Mouse (Mus musculus): ENCODE measurements around the gene Ifi27l2b. TPM values are rescaled to one million over a fixed set of nuclear protein-coding genes. Genes with fewer than 3 reads are reported as not detected.
"Not testable (repeated sequence)": the region's sequence is repeated elsewhere in the genome, so short reads cannot be mapped to it uniquely, and the experiment has no call there.

Ifi27l2b gene
- polyA plus RNA-seq, 1 experiment from 2014 or later: not detected

DNA sequence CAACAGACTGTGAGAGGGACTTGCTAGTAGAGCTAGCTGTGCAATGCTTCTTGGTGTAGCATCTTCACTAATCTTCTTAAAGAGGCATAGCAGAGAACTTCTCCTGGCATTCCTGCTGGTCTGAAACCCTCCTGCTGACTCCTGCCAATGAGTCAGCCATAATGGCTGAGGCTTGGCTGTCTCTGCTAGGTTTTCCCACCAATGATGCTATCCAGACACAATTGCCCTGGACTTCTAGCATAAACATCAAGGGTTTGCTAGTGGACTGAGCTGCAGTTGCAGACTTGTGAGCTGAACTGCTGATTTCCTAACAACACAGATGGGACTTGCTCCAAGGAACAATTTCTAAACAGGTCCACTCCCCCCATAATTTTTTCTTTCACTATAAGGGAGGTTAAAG, 3.7 kb downstream of the Ifi27l2b start:
- H3K4me1 ChIP-seq (ENCODE audit: control insufficient read depth, insufficient read depth, low read length): no peaks in the 10 kb centered on the region
- no peak for ATAC-seq (ENCODE audit: low FRiP score)
- H3K36me3 ChIP-seq (ENCODE audit: control insufficient read depth, insufficient read depth, low read length): no peaks in the 10 kb centered on the region
- H3K9ac ChIP-seq (ENCODE audit: low read length): no peak overlapping the region
- no peak overlapping the region for H3K4me2 ChIP-seq
- no peaks in the 10 kb centered on the region for H3K27me3 ChIP-seq (ENCODE audit: control insufficient read depth, insufficient read depth, low read length)
- DNase-seq (ENCODE audit: low spot score, missing footprints): no peak
- H3K27ac ChIP-seq (ENCODE audit: low read depth, low read length): no peak overlapping the region
- H3K9me3 ChIP-seq (ENCODE audit: control insufficient read depth, low read length): no peaks in the 10 kb centered on the region
- H3K4me3 ChIP-seq (ENCODE audit: low read depth, low read length): no peak overlapping the region

DNA sequence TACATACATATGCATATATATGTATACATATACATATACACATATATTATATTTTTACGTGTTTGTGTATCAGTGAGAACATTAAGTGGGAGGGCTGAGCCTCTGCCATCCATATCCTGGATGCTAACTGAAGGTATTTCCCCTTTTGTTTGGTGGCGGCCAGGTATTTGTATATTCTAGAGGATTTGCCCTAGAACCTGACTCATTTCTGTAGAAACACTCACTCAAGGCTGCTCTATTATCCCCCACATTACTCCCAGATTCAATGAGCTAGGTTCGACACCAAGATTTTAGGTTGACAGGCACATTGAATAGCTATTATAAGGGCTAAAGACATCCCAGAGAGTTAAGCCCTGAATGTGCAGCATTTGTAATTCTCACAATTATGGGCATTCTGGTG, 12.0 kb downstream of the Ifi27l2b start:
- Histone ChIP-seq H3K27ac (ENCODE audit: low read depth, low read length) (no peak overlapping the region), H3K4me1 (ENCODE audit: control insufficient read depth, insufficient read depth, low read length) (no peaks in the 10 kb centered on the region), H3K4me2 (no peak overlapping the region), H3K27me3 (ENCODE audit: control insufficient read depth, insufficient read depth, low read length) (no peaks in the 10 kb centered on the region), H3K9me3 (ENCODE audit: control insufficient read depth, low read length) (no peaks in the 10 kb centered on the region), H3K9ac (ENCODE audit: low read length) (no peak overlapping the region), H3K36me3 (ENCODE audit: control insufficient read depth, insufficient read depth, low read length) (no peaks in the 10 kb centered on the region), H3K4me3 (ENCODE audit: low read depth, low read length) (no peak overlapping the region)
- ATAC-seq (ENCODE audit: low FRiP score) (no peak), DNase-seq (ENCODE audit: low spot score, missing footprints) (no peak)
- 82% methylated on average over 3 of the region's 3 CpGs for WGBS

DNA sequence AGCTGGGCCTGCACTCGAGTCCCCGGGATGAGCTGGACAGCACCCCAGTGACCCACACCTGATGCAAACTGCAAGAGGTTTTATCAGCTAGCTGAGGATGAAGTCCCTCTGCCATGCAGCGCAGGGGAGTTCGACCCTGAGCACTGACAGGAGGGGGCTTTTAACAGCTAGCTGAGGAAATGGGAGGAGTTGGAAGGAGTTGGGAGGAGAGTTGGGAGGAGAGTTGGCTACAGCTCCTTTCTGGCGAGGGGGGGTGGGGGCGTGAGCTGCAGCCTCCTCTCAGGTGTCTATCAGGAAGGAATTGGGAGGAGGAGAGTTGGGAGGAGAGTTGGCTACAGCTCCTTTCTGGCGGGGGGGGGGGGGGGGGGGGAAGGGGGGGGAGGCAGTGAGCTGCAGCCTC, 12.8 kb downstream of the Ifi27l2b start:
- not testable (repeated sequence) for H3K9me3 ChIP-seq (ENCODE audit: control insufficient read depth, low read length); H3K9ac ChIP-seq (ENCODE audit: low read length); H3K27me3 ChIP-seq (ENCODE audit: control insufficient read depth, insufficient read depth, low read length); H3K4me2 ChIP-seq; ATAC-seq (ENCODE audit: low FRiP score); H3K4me1 ChIP-seq (ENCODE audit: control insufficient read depth, insufficient read depth, low read length); H3K27ac ChIP-seq (ENCODE audit: low read depth, low read length); H3K36me3 ChIP-seq (ENCODE audit: control insufficient read depth, insufficient read depth, low read length); H3K4me3 ChIP-seq (ENCODE audit: low read depth, low read length); DNase-seq (ENCODE audit: low spot score, missing footprints)
- 62% methylated on average over 5 of the region's 7 CpGs for WGBS

DNA sequence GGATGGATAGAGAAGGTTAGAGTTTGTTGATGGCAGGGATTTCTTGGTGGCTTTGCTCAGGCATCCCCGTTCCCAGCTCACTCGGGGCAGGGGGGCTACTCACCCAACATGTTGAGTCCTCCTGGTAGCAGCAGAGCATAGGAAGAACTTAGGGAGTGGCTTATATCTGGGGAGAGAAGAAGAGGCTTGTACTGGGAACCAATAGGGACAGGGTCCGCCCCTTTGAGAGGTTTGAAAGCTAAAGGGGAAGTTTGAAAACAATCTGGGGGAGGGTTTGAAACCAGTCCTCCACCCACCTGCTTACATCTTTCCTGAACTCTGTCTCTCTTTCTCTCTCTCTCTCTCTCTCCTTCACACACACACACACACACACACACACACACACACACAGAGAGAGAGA, 13.5 kb downstream of the Ifi27l2b start, which contains the start of gene Ifi27l2a:
Gene Ifi27l2a, minus strand, starts transcription at position 157 of the 400 bp plus-strand sequence.
- ATAC-seq (ENCODE audit: low FRiP score) (no peak), DNase-seq (ENCODE audit: low spot score, missing footprints) (no peak)
- Histone ChIP-seq H3K27ac (ENCODE audit: low read depth, low read length) (no peak within 1 kb of the TSS), H3K4me2 (no peak within 1 kb of the TSS), H3K4me1 (ENCODE audit: control insufficient read depth, insufficient read depth, low read length) (no peaks in the 10 kb centered on the region), H3K9ac (ENCODE audit: low read length) (no peak within 1 kb of the TSS), H3K9me3 (ENCODE audit: control insufficient read depth, low read length) (no peaks in the 10 kb centered on the region), H3K27me3 (ENCODE audit: control insufficient read depth, insufficient read depth, low read length) (no peaks in the 10 kb centered on the region), H3K36me3 (ENCODE audit: control insufficient read depth, insufficient read depth, low read length) (no peaks in the 10 kb centered on the region), H3K4me3 (ENCODE audit: low read depth, low read length) (no peak within 1 kb of the TSS)
- 44% methylated on average over 3 of the region's 3 CpGs for WGBS

DNA sequence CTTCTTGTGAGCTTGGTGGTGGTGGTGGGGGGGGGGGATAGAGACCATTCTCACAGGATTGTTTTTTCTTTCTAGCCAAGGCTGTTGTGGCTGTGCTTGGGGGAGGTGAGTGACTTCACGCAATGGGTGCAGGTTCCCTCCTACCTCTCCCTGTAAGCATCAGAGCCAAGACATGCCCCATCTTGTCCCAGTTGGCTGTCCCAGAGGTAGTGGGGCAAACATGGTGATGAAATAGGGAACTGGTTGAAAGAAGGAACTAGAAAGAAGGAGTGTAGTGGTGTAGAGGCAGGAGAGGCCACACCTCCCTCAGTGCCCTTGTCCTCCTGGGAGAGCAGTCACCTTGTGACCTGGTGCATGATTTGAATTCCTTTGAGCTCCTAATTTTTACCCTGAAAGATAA, 19.4 kb downstream of the Ifi27l2b start:
- DNase-seq (ENCODE audit: low spot score, missing footprints): no peak
- Histone ChIP-seq H3K4me2 (no peak overlapping the region), H3K27me3 (ENCODE audit: control insufficient read depth, insufficient read depth, low read length) (no peaks in the 10 kb centered on the region), H3K27ac (ENCODE audit: low read depth, low read length) (no peak overlapping the region), H3K9me3 (ENCODE audit: control insufficient read depth, low read length) (no peaks in the 10 kb centered on the region), H3K36me3 (ENCODE audit: control insufficient read depth, insufficient read depth, low read length) (no peaks in the 10 kb centered on the region), H3K4me1 (ENCODE audit: control insufficient read depth, insufficient read depth, low read length) (no peaks in the 10 kb centered on the region), H3K9ac (ENCODE audit: low read length) (no peak overlapping the region), H3K4me3 (ENCODE audit: low read depth, low read length) (no peak overlapping the region)
- WGBS: 83% methylated on average over 1 of the region's 1 CpGs
- ATAC-seq (ENCODE audit: low FRiP score): no peak

DNA sequence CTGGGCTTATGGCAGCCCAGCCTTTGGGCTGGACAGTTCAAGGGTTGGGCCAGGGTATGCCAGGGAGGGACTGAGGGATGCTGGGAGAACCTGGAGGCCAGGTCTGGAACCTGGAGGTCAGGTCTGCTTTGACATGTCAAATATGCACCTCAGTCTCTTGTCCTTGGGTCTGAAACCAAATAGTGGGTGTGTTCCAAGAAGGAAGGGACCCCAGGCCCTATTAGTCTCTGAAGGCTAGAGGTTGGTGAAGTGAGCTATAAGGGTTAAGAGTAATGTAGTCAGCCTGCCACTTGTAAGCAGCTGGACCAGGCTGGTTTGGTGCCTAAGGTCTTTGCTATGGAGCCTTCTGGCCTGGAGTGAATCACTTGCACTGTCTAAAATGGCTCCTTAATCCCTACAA, 22.2 kb downstream of the Ifi27l2b start:
- no peak overlapping the region for H3K4me3 ChIP-seq (ENCODE audit: low read depth, low read length)
- no peak for ATAC-seq (ENCODE audit: low FRiP score)
- DNase-seq (ENCODE audit: low spot score, missing footprints): no peak
- no peak overlapping the region for H3K9ac ChIP-seq (ENCODE audit: low read length)
- H3K27me3 ChIP-seq (ENCODE audit: control insufficient read depth, insufficient read depth, low read length): no peaks in the 10 kb centered on the region
- H3K4me1 ChIP-seq (ENCODE audit: control insufficient read depth, insufficient read depth, low read length): no peaks in the 10 kb centered on the region
- no peaks in the 10 kb centered on the region for H3K9me3 ChIP-seq (ENCODE audit: control insufficient read depth, low read length)
- no peak overlapping the region for H3K4me2 ChIP-seq
- H3K27ac ChIP-seq (ENCODE audit: low read depth, low read length): no peak overlapping the region
- no peaks in the 10 kb centered on the region for H3K36me3 ChIP-seq (ENCODE audit: control insufficient read depth, insufficient read depth, low read length)

DNA sequence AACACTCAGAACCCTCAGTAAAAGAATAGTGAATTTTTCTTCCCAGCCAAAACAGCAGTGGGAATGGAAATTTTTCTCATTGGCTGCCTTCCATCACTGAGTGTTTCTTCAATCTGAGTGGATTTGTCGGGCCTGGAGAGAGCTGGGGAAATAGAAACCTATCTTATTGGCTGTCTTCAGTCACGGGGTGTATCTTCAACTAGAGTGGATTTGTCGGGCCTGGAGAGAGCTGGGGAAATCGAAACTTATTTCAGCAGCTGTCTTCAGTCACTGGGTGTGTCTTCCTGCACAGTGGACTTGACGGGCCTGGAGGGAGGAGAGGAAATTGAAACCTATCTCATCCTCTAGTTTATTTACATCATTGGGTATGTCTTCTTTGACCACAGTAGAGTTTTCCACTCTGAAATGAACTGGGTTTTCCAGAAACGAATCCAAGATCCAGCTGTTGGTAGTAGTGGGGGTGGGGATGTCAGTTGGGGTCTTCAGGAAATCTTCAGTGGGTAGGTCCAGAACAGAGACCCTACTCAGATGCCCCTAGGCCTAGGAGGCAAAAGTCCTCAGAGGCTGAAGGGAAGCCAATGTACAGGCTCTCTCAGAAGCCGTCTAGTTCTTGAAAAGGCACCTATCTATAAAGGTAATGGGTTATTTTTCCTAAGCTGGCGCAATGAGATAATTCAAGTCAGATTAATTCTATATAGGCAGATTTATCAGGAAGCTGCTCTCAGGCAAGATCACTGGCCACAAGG, 22.9 kb downstream of the Ifi27l2b start, which contains the start of gene Ifi27:
Gene Ifi27, plus strand, starts transcription at position 226 of the 746 bp plus-strand sequence.
- no peak for DNase-seq (ENCODE audit: low spot score, missing footprints)
- Histone ChIP-seq H3K27me3 (ENCODE audit: control insufficient read depth, insufficient read depth, low read length) (no peaks in the 10 kb centered on the region), H3K36me3 (ENCODE audit: control insufficient read depth, insufficient read depth, low read length) (no peaks in the 10 kb centered on the region), H3K4me2 (no peak within 1 kb of the TSS), H3K9ac (ENCODE audit: low read length) (no peak within 1 kb of the TSS), H3K9me3 (ENCODE audit: control insufficient read depth, low read length) (no peaks in the 10 kb centered on the region), H3K4me1 (ENCODE audit: control insufficient read depth, insufficient read depth, low read length) (no peaks in the 10 kb centered on the region), H3K4me3 (ENCODE audit: low read depth, low read length) (no peak within 1 kb of the TSS), H3K27ac (ENCODE audit: low read depth, low read length) (no peak within 1 kb of the TSS)
- WGBS: 79% methylated on average over 8 of the region's 8 CpGs
- no peak for ATAC-seq (ENCODE audit: low FRiP score)

DNA sequence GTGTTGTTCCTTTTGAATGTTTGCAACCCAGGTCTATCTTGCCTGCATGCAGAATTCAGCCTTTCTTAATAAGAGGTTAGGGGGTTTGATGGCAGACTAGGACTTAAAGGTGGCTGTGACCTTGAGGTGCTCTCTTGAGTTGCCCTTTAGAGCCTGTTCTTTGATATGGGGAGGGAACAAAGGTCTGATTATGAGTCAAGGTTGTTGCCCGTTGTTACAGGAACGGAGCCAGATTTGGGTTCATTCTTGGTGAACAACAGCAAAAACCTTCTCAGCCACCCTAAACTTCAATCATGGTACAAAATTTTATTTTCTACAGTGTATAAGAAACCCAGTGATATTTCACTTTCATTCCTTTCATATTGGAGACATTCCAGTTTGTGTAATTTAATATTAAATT, 23.6 kb downstream of the Ifi27l2b start:
- Histone ChIP-seq H3K9ac (ENCODE audit: low read length) (no peak overlapping the region), H3K27me3 (ENCODE audit: control insufficient read depth, insufficient read depth, low read length) (no peaks in the 10 kb centered on the region), H3K27ac (ENCODE audit: low read depth, low read length) (no peak overlapping the region), H3K4me1 (ENCODE audit: control insufficient read depth, insufficient read depth, low read length) (no peaks in the 10 kb centered on the region), H3K4me3 (ENCODE audit: low read depth, low read length) (no peak overlapping the region), H3K36me3 (ENCODE audit: control insufficient read depth, insufficient read depth, low read length) (no peaks in the 10 kb centered on the region), H3K4me2 (no peak overlapping the region), H3K9me3 (ENCODE audit: control insufficient read depth, low read length) (no peaks in the 10 kb centered on the region)
- 86% methylated on average over 2 of the region's 2 CpGs for WGBS
- ATAC-seq (ENCODE audit: low FRiP score) (no peak), DNase-seq (ENCODE audit: low spot score, missing footprints) (no peak)

DNA sequence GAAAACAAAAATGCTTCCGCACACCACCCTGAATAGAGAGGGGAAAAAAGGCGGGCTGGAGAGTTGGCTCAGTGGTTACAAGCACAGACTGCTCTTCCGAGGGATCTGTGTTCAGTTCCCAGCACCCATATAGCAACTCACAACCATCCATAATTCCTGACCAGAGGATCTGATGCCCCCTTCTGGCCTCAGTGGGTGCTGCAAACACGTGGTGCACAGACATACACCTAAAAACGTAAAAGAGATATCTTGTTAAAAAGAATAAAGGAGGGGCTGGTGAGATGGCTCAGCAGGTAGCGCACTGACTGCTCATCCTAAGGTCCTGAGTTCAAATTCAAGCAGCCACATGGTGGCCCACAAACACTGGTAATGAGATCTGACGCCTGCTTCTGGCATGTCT, 30.3 kb downstream of the Ifi27l2b start:
- Histone ChIP-seq H3K4me1 (ENCODE audit: control insufficient read depth, insufficient read depth, low read length) (peaks cover 15% of the 10 kb centered on the region), H3K9me3 (ENCODE audit: control insufficient read depth, low read length) (no peaks in the 10 kb centered on the region), H3K27me3 (ENCODE audit: control insufficient read depth, insufficient read depth, low read length) (no peaks in the 10 kb centered on the region), H3K27ac (ENCODE audit: low read depth, low read length) (no peak overlapping the region), H3K4me2 (no peak overlapping the region), H3K36me3 (ENCODE audit: control insufficient read depth, insufficient read depth, low read length) (peaks cover 9% of the 10 kb centered on the region; the same call in 1 of the 2 replicates), H3K9ac (ENCODE audit: low read length) (no peak overlapping the region), H3K4me3 (ENCODE audit: low read depth, low read length) (no peak overlapping the region)
- DNase-seq (ENCODE audit: low spot score, missing footprints) (no peak), ATAC-seq (ENCODE audit: low FRiP score) (no peak)
- 88% methylated on average over 7 of the region's 7 CpGs for WGBS
